Mouse (Mus musculus): ENCODE data around the gene Cdc37l1. TPM values are rescaled to one million over a fixed set of nuclear protein-coding genes. Genes with fewer than 3 reads are reported as not detected.

Cdc37l1 gene
- polyA plus RNA-seq, 1 experiment from 2014 or later, result 33.8 TPM

GRCm38 (mm10) chr19:29014466-29015055, 24.4 kb downstream of the Cdc37l1 start:
- no peaks in the 10 kb centered on the region for H3K4me1 ChIP-seq
- H3K36me3 ChIP-seq, result peaks cover 93% of the 10 kb centered on the region
- H3K27me3 ChIP-seq (ENCODE audit: low read depth, poor library complexity, severe bottlenecking), result no peaks in the 10 kb centered on the region
- DNase-seq (ENCODE audit: low spot score), result no peak
- WGBS, result 90% methylated on average over 5 of the region's 5 CpGs
- H3K27ac ChIP-seq (replicated peaks), result no peak overlapping the region
- no peaks in the 10 kb centered on the region for H3K9me3 ChIP-seq (replicated peaks)
- no peak overlapping the region for H3K4me3 ChIP-seq

GRCm38 (mm10) chr19:29015410-29016203, 25.5 kb downstream of the Cdc37l1 start:
- WGBS, result 93% methylated on average over 8 of the region's 8 CpGs
- no peaks in the 10 kb centered on the region for H3K9me3 ChIP-seq (replicated peaks)
- no peaks in the 10 kb centered on the region for H3K27me3 ChIP-seq (ENCODE audit: low read depth, poor library complexity, severe bottlenecking)
- no peak overlapping the region for H3K27ac ChIP-seq (replicated peaks)
- H3K4me1 ChIP-seq, result no peaks in the 10 kb centered on the region
- peaks cover 97% of the 10 kb centered on the region for H3K36me3 ChIP-seq
- no peak overlapping the region for H3K4me3 ChIP-seq
- DNase-seq (ENCODE audit: low spot score), result no peak

GRCm38 (mm10) chr19:29016204-29016765, 26.1 kb downstream of the Cdc37l1 start:
- no peaks in the 10 kb centered on the region for H3K4me1 ChIP-seq
- no peak for DNase-seq (ENCODE audit: low spot score)
- peaks cover 97% of the 10 kb centered on the region for H3K36me3 ChIP-seq
- H3K9me3 ChIP-seq (replicated peaks), result no peaks in the 10 kb centered on the region
- no peaks in the 10 kb centered on the region for H3K27me3 ChIP-seq (ENCODE audit: low read depth, poor library complexity, severe bottlenecking)
- WGBS, result 94% methylated on average over 5 of the region's 5 CpGs
- H3K4me3 ChIP-seq, result no peak overlapping the region
- H3K27ac ChIP-seq (replicated peaks), result no peak overlapping the region

GRCm38 (mm10) chr19:29016786-29017185, 26.6 kb downstream of the Cdc37l1 start:
- Histone ChIP-seq H3K27me3 (ENCODE audit: low read depth, poor library complexity, severe bottlenecking) (no peaks in the 10 kb centered on the region), H3K4me3 (no peak overlapping the region), H3K4me1 (no peaks in the 10 kb centered on the region), H3K27ac (replicated peaks) (no peak overlapping the region), H3K36me3 (peaks cover 97% of the 10 kb centered on the region), H3K9me3 (replicated peaks) (no peaks in the 10 kb centered on the region)
- 88% methylated on average over 5 of the region's 5 CpGs for WGBS
- DNase-seq (ENCODE audit: low spot score), result no peak

- Histone ChIP-seq H3K27ac (replicated peaks) (no peak overlapping the region), H3K4me3 (no peak overlapping the region), H3K4me1 (no peaks in the 10 kb centered on the region), H3K27me3 (ENCODE audit: low read depth, poor library complexity, severe bottlenecking) (no peaks in the 10 kb centered on the region), H3K36me3 (peaks cover 98% of the 10 kb centered on the region), H3K9me3 (replicated peaks) (no peaks in the 10 kb centered on the region)
- 83% methylated on average over 3 of the region's 3 CpGs for WGBS
- DNase-seq (ENCODE audit: low spot score), result no peak
Measured at GRCm38 (mm10) chr19:29019647-29020046, 29.5 kb downstream of the Cdc37l1 start.

GRCm38 (mm10) chr19:29021754-29022345, 31.7 kb downstream of the Cdc37l1 start:
- no peak overlapping the region for H3K27ac ChIP-seq (replicated peaks)
- no peaks in the 10 kb centered on the region for H3K9me3 ChIP-seq (replicated peaks)
- H3K4me3 ChIP-seq, result no peak overlapping the region
- no peaks in the 10 kb centered on the region for H3K4me1 ChIP-seq
- no peaks in the 10 kb centered on the region for H3K27me3 ChIP-seq (ENCODE audit: low read depth, poor library complexity, severe bottlenecking)
- WGBS, result 91% methylated on average over 7 of the region's 7 CpGs
- H3K36me3 ChIP-seq, result peaks cover 100% of the 10 kb centered on the region
- no peak for DNase-seq (ENCODE audit: low spot score)

- Histone ChIP-seq H3K4me1 (no peaks in the 10 kb centered on the region), H3K27me3 (ENCODE audit: low read depth, poor library complexity, severe bottlenecking) (no peaks in the 10 kb centered on the region), H3K9me3 (replicated peaks) (no peaks in the 10 kb centered on the region), H3K36me3 (peaks cover 81% of the 10 kb centered on the region), H3K27ac (replicated peaks) (no peak overlapping the region), H3K4me3 (no peak overlapping the region)
- 89% methylated on average over 11 of the region's 11 CpGs for WGBS
- no peak for DNase-seq (ENCODE audit: low spot score)
Measured at GRCm38 (mm10) chr19:29024391-29024947, 34.3 kb downstream of the Cdc37l1 start.

GRCm38 (mm10) chr19:29031788-29032187, 41.6 kb downstream of the Cdc37l1 start:
- Histone ChIP-seq H3K4me3 (no peak overlapping the region), H3K9me3 (replicated peaks) (no peaks in the 10 kb centered on the region), H3K27ac (replicated peaks) (no peak overlapping the region), H3K36me3 (peaks cover 68% of the 10 kb centered on the region), H3K27me3 (ENCODE audit: low read depth, poor library complexity, severe bottlenecking) (no peaks in the 10 kb centered on the region), H3K4me1 (no peaks in the 10 kb centered on the region)
- DNase-seq (ENCODE audit: low spot score), result no peak
- WGBS, result 92% methylated on average over 3 of the region's 3 CpGs

GRCm38 (mm10) chr19:29032662-29033061, 42.5 kb downstream of the Cdc37l1 start:
- DNase-seq (ENCODE audit: low spot score), result no peak
- H3K27ac ChIP-seq (replicated peaks), result no peak overlapping the region
- no peaks in the 10 kb centered on the region for H3K27me3 ChIP-seq (ENCODE audit: low read depth, poor library complexity, severe bottlenecking)
- H3K4me1 ChIP-seq, result no peaks in the 10 kb centered on the region
- no peak overlapping the region for H3K4me3 ChIP-seq
- no peaks in the 10 kb centered on the region for H3K9me3 ChIP-seq (replicated peaks)
- peaks cover 72% of the 10 kb centered on the region for H3K36me3 ChIP-seq

GRCm38 (mm10) chr19:29037026-29037425, 46.9 kb downstream of the Cdc37l1 start:
- WGBS, result 91% methylated on average over 5 of the region's 5 CpGs
- Histone ChIP-seq H3K4me3 (no peak overlapping the region), H3K36me3 (peaks cover 82% of the 10 kb centered on the region), H3K27me3 (ENCODE audit: low read depth, poor library complexity, severe bottlenecking) (no peaks in the 10 kb centered on the region), H3K9me3 (replicated peaks) (no peaks in the 10 kb centered on the region; the same call in 1 of the 2 replicates), H3K4me1 (no peaks in the 10 kb centered on the region), H3K27ac (replicated peaks) (no peak overlapping the region)
- no peak for DNase-seq (ENCODE audit: low spot score)

- Histone ChIP-seq H3K27me3 (ENCODE audit: low read depth, poor library complexity, severe bottlenecking) (no peaks in the 10 kb centered on the region), H3K4me1 (no peaks in the 10 kb centered on the region), H3K27ac (replicated peaks) (no peak overlapping the region), H3K9me3 (replicated peaks) (no peaks in the 10 kb centered on the region; the same call in 1 of the 2 replicates), H3K36me3 (peaks cover 77% of the 10 kb centered on the region), H3K4me3 (no peak overlapping the region)
- DNase-seq (ENCODE audit: low spot score), result no peak
- WGBS, result 94% methylated on average over 10 of the region's 10 CpGs
Measured at GRCm38 (mm10) chr19:29037541-29037940, 47.4 kb downstream of the Cdc37l1 start.

GRCm38 (mm10) chr19:29039334-29039733, 49.2 kb downstream of the Cdc37l1 start:
- Histone ChIP-seq H3K4me1 (peaks cover 14% of the 10 kb centered on the region), H3K27me3 (ENCODE audit: low read depth, poor library complexity, severe bottlenecking) (no peaks in the 10 kb centered on the region), H3K36me3 (peaks cover 62% of the 10 kb centered on the region), H3K4me3 (no peak overlapping the region), H3K27ac (replicated peaks) (no peak overlapping the region), H3K9me3 (replicated peaks) (no peaks in the 10 kb centered on the region; the same call in 1 of the 2 replicates)
- DNase-seq (ENCODE audit: low spot score), result no peak
